Mouse (Mus musculus) heart, postnatal 10 days (tissue): ENCODE results near the gene Gm10719. TPM values are rescaled to one million over a fixed set of nuclear protein-coding genes. Genes with fewer than 3 reads are reported as not detected.
A peak's percentile ranks its signal among the peaks of the same experiment; 100 is the strongest.
"Not testable (repeated sequence)": the region's sequence is repeated elsewhere in the genome, so short reads cannot be mapped to it uniquely, and the experiment has no call there.

Source experiments
- DNase-seq, 2 experiments: peaks; one replicate each; pipeline ENCODE4 v3.0.0; 2021
- intact Hi-C: fragments of 180-260 bp; cut with DNase I; formaldehyde crosslinking; loops from one replicate; pipeline ENCODE4 v1.15.1; 2025
- total RNA-seq, 2 experiments: library from RNA; stranded (reverse); gene quantifications; 2 replicates each; pipeline ENCODE4 v1.2.3; 2021

Gene Gm10719
- total RNA-seq: not detected

- intact Hi-C loops, DNase-seq: not testable (repeated sequence)
Measured at GRCm38 (mm10) chr9:3017108-3017507, at the start of gene Gm10719. TSS of gene Gm10719 (plus strand) at chr9:3017408.

GRCm38 (mm10) chr9:3000445-3000972, 16.7 kb upstream of the Gm10719 start, which contains the start of gene Gm10722:
TSS of gene Gm10722 (plus strand) at chr9:3000922.
- peak; percentile 22 to 31 for DNase-seq
- intact Hi-C loops: not testable (repeated sequence)

GRCm38 (mm10) chr9:3001006-3001405, 16.2 kb upstream of the Gm10719 start:
- intact Hi-C loops: not testable (repeated sequence)
- peak; percentile 21 to 41 for DNase-seq

- peak; percentile 98 to 100 for DNase-seq
- intact Hi-C loops: not testable (repeated sequence)
Measured at GRCm38 (mm10) chr9:3001948-3002659, 15.1 kb upstream of the Gm10719 start.

GRCm38 (mm10) chr9:3002794-3003396, 14.3 kb upstream of the Gm10719 start, which contains the start of gene Gm11168:
TSS of gene Gm11168 (plus strand) at chr9:3003346.
- DNase-seq, intact Hi-C loops: not testable (repeated sequence)

GRCm38 (mm10) chr9:3006179-3006578, 11.0 kb upstream of the Gm10719 start:
- DNase-seq, intact Hi-C loops: not testable (repeated sequence)

- intact Hi-C loops: not testable (repeated sequence)
- peak; percentile 91 to 95 for DNase-seq
Measured at GRCm38 (mm10) chr9:3006636-3007035, 10.6 kb upstream of the Gm10719 start.

GRCm38 (mm10) chr9:3007272-3007671, 9.9 kb upstream of the Gm10719 start:
- DNase-seq, intact Hi-C loops: not testable (repeated sequence)

GRCm38 (mm10) chr9:3009331-3009730, 7.9 kb upstream of the Gm10719 start:
- DNase-seq, intact Hi-C loops: not testable (repeated sequence)

- intact Hi-C loops, DNase-seq: not testable (repeated sequence)
Measured at GRCm38 (mm10) chr9:3012054-3012621, 5.1 kb upstream of the Gm10719 start.

- intact Hi-C loops, DNase-seq: not testable (repeated sequence)
Measured at GRCm38 (mm10) chr9:3012733-3013279, 4.4 kb upstream of the Gm10719 start, which contains the start of gene Gm10721. TSS of gene Gm10721 (plus strand) at chr9:3013140.

- intact Hi-C loops: not testable (repeated sequence)
Measured at GRCm38 (mm10) chr9:3015354-3015753, 1.9 kb upstream of the Gm10719 start, which contains the start of gene Gm10720. TSS of gene Gm10720 (plus strand) at chr9:3015654.

GRCm38 (mm10) chr9:3015896-3016295, 1.3 kb upstream of the Gm10719 start:
- peak in 1 of 2 experiments; percentile 1 for DNase-seq
- intact Hi-C loops: not testable (repeated sequence)

More at GRCm38 (mm10) chr9:3015354-3015753, 1.9 kb upstream of the Gm10719 start, which contains the start of gene Gm10720:
- DNase-seq: not testable (repeated sequence)

- peak in 1 of 2 experiments; percentile 60 for DNase-seq
- intact Hi-C loops: not testable (repeated sequence)
Measured at GRCm38 (mm10) chr9:3018944-3019343, 1.7 kb downstream of the Gm10719 start.

GRCm38 (mm10) chr9:3019835-3020727, 2.9 kb downstream of the Gm10719 start:
- peak; percentile 52 to 68 for DNase-seq
- intact Hi-C loops: not testable (repeated sequence)

- intact Hi-C loops: not testable (repeated sequence)
Measured at GRCm38 (mm10) chr9:3022316-3023008, 5.3 kb downstream of the Gm10719 start.

GRCm38 (mm10) chr9:3023312-3023984, 6.2 kb downstream of the Gm10719 start, which contains the start of gene Gm10718:
TSS of gene Gm10718 (plus strand) at chr9:3023547.
- peak; percentile 15 to 27 for DNase-seq
- intact Hi-C loops: not testable (repeated sequence)

More at GRCm38 (mm10) chr9:3022316-3023008, 5.3 kb downstream of the Gm10719 start:
- peak; percentile 65 to 79 for DNase-seq

- DNase-seq: peak; percentile 75 to 82
- intact Hi-C loops: not testable (repeated sequence)
Measured at GRCm38 (mm10) chr9:3023985-3024648, 6.9 kb downstream of the Gm10719 start.
